Mouse (Mus musculus) embryonic facial prominence, embryonic 11.5 days (tissue): ENCODE measurements around the gene Med17. TPM values are rescaled to one million over a fixed set of nuclear protein-coding genes. Genes with fewer than 3 reads are reported as not detected.

Experiments used
- ATAC-seq: fragments of 200-750 bp; cut with Nextera tagmentation; replicated peaks from 2 replicates; pipeline ENCODE4 v1.8.0; 2017; ENCODE audit warnings: low read depth; ENCODE audit not compliant: insufficient number of reproducible peaks, low FRiP score, low TSS enrichment
- DNase-seq: peaks from one replicate; pipeline ENCODE4 v3.0.0-alpha.2; 2015; ENCODE audit warnings: low spot score
- H3K27ac ChIP-seq: fragments of 300-500 bp; sonication (generic); replicated peaks from 2 replicates; pipeline ENCODE4 v1.5.1; 2014; ENCODE audit warnings: mild to moderate bottlenecking, low read depth, low read length, control low read depth
- H3K27me3 ChIP-seq: fragments of 300-500 bp; sonication (generic); 2 replicates; pipeline ENCODE4 v1.6.1; 2014; ENCODE audit warnings: mild to moderate bottlenecking, low read length, moderate library complexity, mixed read lengths; ENCODE audit not compliant: control insufficient read depth, insufficient read depth
- H3K36me3 ChIP-seq: fragments of 300-500 bp; sonication (generic); replicated peaks from 2 replicates; pipeline ENCODE4 v1.6.1; 2014; ENCODE audit warnings: low read depth, mild to moderate bottlenecking, low read length, moderate library complexity, mixed read lengths; ENCODE audit not compliant: control insufficient read depth, insufficient read depth
- H3K4me1 ChIP-seq: fragments of 300-500 bp; sonication (generic); 2 replicates; pipeline ENCODE4 v1.6.1; 2014; ENCODE audit warnings: low read length, mixed read lengths; ENCODE audit not compliant: control insufficient read depth, insufficient read depth
- H3K4me2 ChIP-seq: fragments of 300-500 bp; sonication (generic); 2 replicates; pipeline ENCODE4 v1.6.1; 2014; ENCODE audit warnings: low read depth, mild to moderate bottlenecking, control low read depth, low read length, moderate library complexity
- H3K4me3 ChIP-seq: fragments of 300-500 bp; sonication (generic); 2 replicates; pipeline ENCODE4 v1.5.1; 2014; ENCODE audit warnings: low read depth, low read length, control low read depth
- H3K9ac ChIP-seq: fragments of 300-500 bp; sonication (generic); replicated peaks from 2 replicates; pipeline ENCODE4 v1.6.1; 2014; ENCODE audit warnings: mild to moderate bottlenecking, control low read depth, low read length
- H3K9me3 ChIP-seq: fragments of 300-500 bp; sonication (generic); replicated peaks from 2 replicates; pipeline ENCODE4 v1.6.1; 2016; ENCODE audit warnings: mild to moderate bottlenecking, low read length, inconsistent platforms, mixed read lengths; ENCODE audit not compliant: control insufficient read depth
- WGBS: fragments of 180-500 bp; shearing (Covaris S2); extraction: QIAGEN DNeasy Blood & Tissue Kit; methylation state at CpG from one replicate; pipeline ENCODE4 v1.1.7; 2014; 5-methylcytosine and 5-hydroxymethylcytosine counted together
- polyA plus RNA-seq: library from polyadenylated mRNA; unstranded; fragments of >200 nt; fragmentation: Nextera tagmentation; extraction: Ambion mirVana; gene quantifications from 2 replicates; pipeline ENCODE4 v1.2.1, GENCODE M21; 2014

Med17 gene
- polyA plus RNA-seq, 1 experiment from 2014 or later, result 38.8 TPM

- ATAC-seq (no peak), DNase-seq (no peak)
- Histone ChIP-seq H3K4me1 (no peaks in the 10 kb centered on the region), H3K4me3 (no peak overlapping the region), H3K9ac (no peak overlapping the region), H3K4me2 (no peak overlapping the region), H3K36me3 (no peaks in the 10 kb centered on the region), H3K27me3 (no peaks in the 10 kb centered on the region), H3K9me3 (no peaks in the 10 kb centered on the region), H3K27ac (no peak overlapping the region)
- 80% methylated on average over 3 of the region's 3 CpGs for WGBS
Measured at GRCm38 (mm10) chr9:15256214-15256613, 23.5 kb downstream of the Med17 start.

GRCm38 (mm10) chr9:15254501-15254900 lies 25.2 kb downstream of the Med17 start:
- ATAC-seq (no peak), DNase-seq (no peak)
- 80% methylated on average over 7 of the region's 7 CpGs for WGBS

GRCm38 (mm10) chr9:15252196-15252595 lies 27.5 kb downstream of the Med17 start:
- no peak overlapping the region for H3K4me3 ChIP-seq
- H3K4me2 ChIP-seq, result no peak overlapping the region
- no peak overlapping the region for H3K27ac ChIP-seq
- H3K27me3 ChIP-seq, result no peaks in the 10 kb centered on the region
- H3K36me3 ChIP-seq, result no peaks in the 10 kb centered on the region
- DNase-seq (no peak), ATAC-seq (no peak)
- WGBS, result 83% methylated on average over 7 of the region's 7 CpGs
- no peaks in the 10 kb centered on the region for H3K4me1 ChIP-seq
- no peak overlapping the region for H3K9ac ChIP-seq
- no peaks in the 10 kb centered on the region for H3K9me3 ChIP-seq

More at GRCm38 (mm10) chr9:15254501-15254900, 25.2 kb downstream of the Med17 start:
- Histone ChIP-seq H3K4me1 (no peaks in the 10 kb centered on the region), H3K36me3 (no peaks in the 10 kb centered on the region), H3K27ac (no peak overlapping the region), H3K4me2 (no peak overlapping the region), H3K9ac (no peak overlapping the region), H3K9me3 (no peaks in the 10 kb centered on the region), H3K27me3 (no peaks in the 10 kb centered on the region), H3K4me3 (no peak overlapping the region)

GRCm38 (mm10) chr9:15250376-15250775 lies 29.4 kb downstream of the Med17 start:
- H3K4me3 ChIP-seq, result no peak overlapping the region

GRCm38 (mm10) chr9:15245319-15246075 lies 34.2 kb downstream of the Med17 start:
- Histone ChIP-seq H3K9me3 (no peaks in the 10 kb centered on the region), H3K4me3 (no peak overlapping the region), H3K9ac (no peak overlapping the region), H3K36me3 (no peaks in the 10 kb centered on the region), H3K27me3 (no peaks in the 10 kb centered on the region), H3K4me1 (no peaks in the 10 kb centered on the region), H3K27ac (no peak overlapping the region), H3K4me2 (no peak overlapping the region)
- WGBS, result 68% methylated on average over 14 of the region's 14 CpGs
- ATAC-seq, result no peak
- DNase-seq, result no peak

More at GRCm38 (mm10) chr9:15250376-15250775, 29.4 kb downstream of the Med17 start:
- WGBS, result 73% methylated on average over 7 of the region's 7 CpGs
- DNase-seq (no peak), ATAC-seq (no peak)
- Histone ChIP-seq H3K4me1 (no peaks in the 10 kb centered on the region), H3K9ac (no peak overlapping the region), H3K27me3 (no peaks in the 10 kb centered on the region), H3K9me3 (no peaks in the 10 kb centered on the region), H3K36me3 (no peaks in the 10 kb centered on the region), H3K4me2 (no peak overlapping the region), H3K27ac (no peak overlapping the region)

- Histone ChIP-seq H3K9ac (no peak overlapping the region), H3K36me3 (no peaks in the 10 kb centered on the region), H3K4me1 (peaks cover 3% of the 10 kb centered on the region; the same call in 1 of the 2 replicates), H3K4me2 (no peak overlapping the region), H3K9me3 (no peaks in the 10 kb centered on the region), H3K27ac (no peak overlapping the region), H3K4me3 (no peak overlapping the region), H3K27me3 (no peaks in the 10 kb centered on the region)
- ATAC-seq (no peak), DNase-seq (no peak)
- WGBS, result 84% methylated on average over 1 of the region's 1 CpGs
Measured at GRCm38 (mm10) chr9:15242130-15242529, 37.6 kb downstream of the Med17 start.

GRCm38 (mm10) chr9:15241596-15241939 lies 38.2 kb downstream of the Med17 start:
- WGBS, result 48% methylated on average over 9 of the region's 9 CpGs

GRCm38 (mm10) chr9:15240863-15241595 lies 38.7 kb downstream of the Med17 start:
- H3K4me1 ChIP-seq, result peaks cover 3% of the 10 kb centered on the region; the same call in 1 of the 2 replicates
- no peak overlapping the region for H3K9ac ChIP-seq
- no peaks in the 10 kb centered on the region for H3K27me3 ChIP-seq
- no peaks in the 10 kb centered on the region for H3K36me3 ChIP-seq
- H3K27ac ChIP-seq, result no peak overlapping the region
- 73% methylated on average over 6 of the region's 6 CpGs for whole genome bisulfite sequencing
- ATAC-seq, result no peak
- H3K4me3 ChIP-seq, result no peak overlapping the region
- no peak for DNase-seq
- H3K9me3 ChIP-seq, result no peaks in the 10 kb centered on the region
- no peak overlapping the region for H3K4me2 ChIP-seq

More at GRCm38 (mm10) chr9:15241596-15241939, 38.2 kb downstream of the Med17 start:
- H3K36me3 ChIP-seq, result no peaks in the 10 kb centered on the region
- H3K27me3 ChIP-seq, result no peaks in the 10 kb centered on the region
- peaks cover 3% of the 10 kb centered on the region; the same call in 1 of the 2 replicates for H3K4me1 ChIP-seq
- no peak overlapping the region for H3K9ac ChIP-seq
- H3K9me3 ChIP-seq, result no peaks in the 10 kb centered on the region
- no peak overlapping the region for H3K4me2 ChIP-seq
- no peak overlapping the region for H3K27ac ChIP-seq
- H3K4me3 ChIP-seq, result no peak overlapping the region
- peak; percentile 77 for DNase-seq
- ATAC-seq, result no peak
